Mouse (Mus musculus) stomach, postnatal 0 days (tissue): ENCODE data around the gene Nop58. TPM values are rescaled to one million over a fixed set of nuclear protein-coding genes. Genes with fewer than 3 reads are reported as not detected.
A peak's percentile ranks its signal among the peaks of the same experiment; 100 is the strongest.

Experiments used
- ATAC-seq: fragments of 200-750 bp; cut with Nextera tagmentation; 2 replicates; pipeline ENCODE4 v1.8.0; 2017; ENCODE audit not compliant: low FRiP score, low TSS enrichment
- DNase-seq: peaks from one replicate; pipeline ENCODE4 v3.0.0-alpha.2; 2016; ENCODE audit warnings: low spot score
- H3K27ac ChIP-seq: fragments of 300-500 bp; sonication (generic); replicated peaks from 2 replicates; pipeline ENCODE4 v1.5.1; 2014; ENCODE audit warnings: mild to moderate bottlenecking, control low read depth
- H3K27me3 ChIP-seq: fragments of 300-500 bp; sonication (generic); 2 replicates; pipeline ENCODE4 v1.6.1; 2014; ENCODE audit warnings: low read length; ENCODE audit not compliant: control insufficient read depth, insufficient read depth
- H3K36me3 ChIP-seq: fragments of 300-500 bp; sonication (generic); 2 replicates; pipeline ENCODE4 v1.6.1; 2014; ENCODE audit warnings: low read length, mixed read lengths; ENCODE audit not compliant: control insufficient read depth, insufficient read depth
- H3K4me1 ChIP-seq: fragments of 300-500 bp; sonication (generic); replicated peaks from 2 replicates; pipeline ENCODE4 v1.6.1; 2014; ENCODE audit warnings: antibody characterized with exemption; ENCODE audit not compliant: control insufficient read depth, insufficient read depth
- H3K4me2 ChIP-seq: fragments of 300-500 bp; sonication (generic); replicated peaks from 2 replicates; pipeline ENCODE4 v1.6.1; 2014; ENCODE audit warnings: low read depth, mild to moderate bottlenecking, control low read depth, moderate library complexity
- H3K4me3 ChIP-seq: fragments of 300-500 bp; sonication (generic); 2 replicates; pipeline ENCODE4 v1.5.1; 2014; ENCODE audit warnings: low read depth, low read length, control low read depth
- H3K9ac ChIP-seq: fragments of 300-500 bp; sonication (generic); 2 replicates; pipeline ENCODE4 v1.6.1; 2014; ENCODE audit warnings: mild to moderate bottlenecking, low read length, control low read depth, mixed read lengths
- H3K9me3 ChIP-seq: fragments of 300-500 bp; sonication (generic); 2 replicates; pipeline ENCODE4 v1.6.1; 2016; ENCODE audit warnings: low read length; ENCODE audit not compliant: control insufficient read depth
- CTCF ChIP-seq: IDR thresholded peaks from 2 replicates; pipeline ENCODE4 v1.5.1; 2016; ENCODE audit warnings: antibody characterized with exemption, low read depth, mild to moderate bottlenecking, moderate library complexity
- EP300 ChIP-seq: optimal IDR thresholded peaks from 2 replicates; pipeline ENCODE3; 2016; ENCODE audit warnings: antibody characterized with exemption
- WGBS: fragments of 180-500 bp; shearing (Covaris S2); extraction: QIAGEN DNeasy Blood & Tissue Kit; methylation state at CpG from one replicate; pipeline ENCODE4 v1.1.7; 2014; 5-methylcytosine and 5-hydroxymethylcytosine counted together
- polyA plus RNA-seq: library from polyadenylated mRNA; unstranded; fragments of >200 nt; fragmentation: Nextera tagmentation; extraction: Ambion mirVana; gene quantifications from 2 replicates; pipeline ENCODE4 v1.2.1, GENCODE M21; 2015

The Nop58 gene
- polyA plus RNA-seq, 1 experiment from 2014 or later = 116 TPM

DNA sequence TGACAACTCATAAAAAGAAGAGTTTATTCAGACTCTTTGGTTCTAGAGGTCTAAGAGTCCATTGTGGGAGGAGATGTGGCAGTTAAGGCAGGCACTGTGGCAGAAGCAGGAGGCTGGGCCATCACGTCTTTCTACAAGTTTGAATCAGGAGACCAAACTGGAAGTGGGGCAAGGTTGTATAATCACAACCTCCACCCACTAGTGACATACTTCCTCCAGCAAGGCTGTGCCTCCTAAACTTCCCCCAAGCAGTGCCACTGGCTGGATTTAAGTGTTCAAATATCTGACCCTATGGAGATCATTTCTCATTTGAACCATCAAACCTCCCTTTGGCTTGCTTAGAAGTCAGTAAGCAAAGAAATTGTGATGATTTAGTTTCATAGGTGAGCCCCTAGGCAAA is 70.5 kb downstream of the Nop58 start:
- H3K27ac ChIP-seq = no peak overlapping the region
- 68% methylated on average over 1 of the region's 1 CpGs for WGBS
- TF ChIP-seq CTCF (no peak), EP300 (no peak)

DNA sequence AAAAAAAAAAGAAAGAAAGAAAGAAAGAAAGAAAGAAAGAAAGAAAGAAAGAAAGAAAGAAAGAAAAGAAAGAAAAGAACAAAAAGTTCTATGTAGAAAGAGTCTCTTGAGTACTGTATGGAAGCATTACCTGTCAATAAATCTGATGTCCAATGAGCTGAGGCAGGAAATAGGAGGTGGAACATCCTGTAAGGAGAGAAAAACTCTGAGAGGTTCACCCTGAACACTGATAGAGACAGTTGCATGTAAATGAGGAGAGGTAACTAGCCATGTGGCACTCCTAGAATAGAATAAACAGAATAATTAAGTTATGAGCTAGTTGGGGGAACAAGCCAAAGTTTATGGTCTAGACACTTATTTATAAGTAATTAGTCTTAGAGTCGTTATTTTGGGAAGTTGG is 73.6 kb downstream of the Nop58 start:
- Histone ChIP-seq H3K9me3 (no peaks in the 10 kb centered on the region), H3K4me2 (no peak overlapping the region), H3K27ac (no peak overlapping the region), H3K36me3 (no peaks in the 10 kb centered on the region), H3K27me3 (no peaks in the 10 kb centered on the region), H3K4me3 (no peak overlapping the region), H3K9ac (no peak overlapping the region), H3K4me1 (no peaks in the 10 kb centered on the region)
- ATAC-seq (no peak), DNase-seq (no peak)
- WGBS = 76% methylated on average over 1 of the region's 1 CpGs
- TF ChIP-seq CTCF (no peak), EP300 (no peak)

More for the DNA sequence above, 70.5 kb downstream of the Nop58 start:
- no peaks in the 10 kb centered on the region for H3K27me3 ChIP-seq
- DNase-seq (no peak), ATAC-seq (no peak)
- no peak overlapping the region for H3K9ac ChIP-seq
- no peak overlapping the region for H3K4me3 ChIP-seq
- no peaks in the 10 kb centered on the region for H3K36me3 ChIP-seq
- H3K9me3 ChIP-seq = no peaks in the 10 kb centered on the region
- H3K4me1 ChIP-seq = no peaks in the 10 kb centered on the region
- no peak overlapping the region for H3K4me2 ChIP-seq

DNA sequence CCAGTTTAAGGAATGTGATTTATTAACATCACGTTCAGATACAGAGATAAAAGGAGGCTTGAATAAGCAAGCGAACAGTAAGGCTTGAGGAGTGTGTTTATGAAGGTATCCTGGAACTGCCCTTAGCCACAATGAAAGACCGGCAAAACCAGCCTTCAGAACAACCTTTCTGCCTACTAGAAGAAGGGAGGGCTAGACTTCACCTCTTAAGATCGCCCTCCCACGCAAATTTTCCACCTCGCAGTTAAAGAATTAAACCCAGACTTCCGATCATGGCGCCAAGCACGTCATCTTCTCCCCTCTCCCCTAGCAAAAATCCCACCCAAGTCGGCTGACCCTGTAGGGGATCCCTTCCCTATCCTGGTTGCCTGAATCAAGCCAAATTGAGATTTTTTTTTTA is 77.4 kb downstream of the Nop58 start:
- Histone ChIP-seq H3K9ac (peak overlapping the region; percentile 94), H3K9me3 (no peaks in the 10 kb centered on the region), H3K27ac (peak overlapping the region; percentile 99), H3K4me2 (peak overlapping the region; percentile 86), H3K4me3 (peak overlapping the region; percentile 91), H3K36me3 (no peaks in the 10 kb centered on the region), H3K4me1 (no peaks in the 10 kb centered on the region), H3K27me3 (no peaks in the 10 kb centered on the region)
- ATAC-seq (no peak), DNase-seq (peak; percentile 37)
- WGBS = 2% methylated on average over 10 of the region's 10 CpGs
- TF ChIP-seq EP300 (no peak), CTCF (no peak)

DNA sequence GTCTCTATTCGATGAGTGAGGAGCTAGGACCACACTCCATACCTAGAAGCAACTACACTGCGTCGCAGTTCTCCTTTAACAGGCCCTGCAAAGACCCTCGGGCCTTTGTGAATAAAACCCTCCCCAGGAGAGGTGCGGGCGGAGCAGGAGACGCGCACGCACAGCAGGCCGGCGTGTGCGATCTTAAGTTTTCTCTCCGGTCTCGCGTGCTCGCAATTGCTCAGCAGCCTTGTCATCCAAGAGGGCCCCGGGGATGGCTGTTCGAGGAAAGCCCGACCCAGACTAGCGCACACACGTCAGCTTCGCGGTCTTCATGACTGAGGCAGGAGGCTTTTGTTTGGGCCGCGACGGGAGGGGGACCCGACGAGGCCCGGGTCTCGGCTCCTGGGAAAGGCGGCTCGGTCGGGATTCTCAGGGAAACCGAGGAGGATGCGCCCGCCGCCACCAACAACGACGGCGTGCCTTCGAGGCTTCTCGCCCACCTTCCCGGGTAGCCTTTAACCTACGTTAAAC is 77.9 kb downstream of the Nop58 start:
- Histone ChIP-seq H3K36me3 (no peaks in the 10 kb centered on the region), H3K9me3 (no peaks in the 10 kb centered on the region), H3K4me1 (no peaks in the 10 kb centered on the region), H3K27ac (peak overlapping the region; percentile 99), H3K27me3 (no peaks in the 10 kb centered on the region), H3K4me2 (peak overlapping the region; percentile 86), H3K4me3 (peak overlapping the region; percentile 91), H3K9ac (peak overlapping the region; percentile 94)
- WGBS = under 1% methylated on average over 44 of the region's 44 CpGs
- DNase-seq (peak; percentile 58), ATAC-seq (peak; percentile 48)
- TF ChIP-seq EP300 (peak; percentile 20), CTCF (no peak)

DNA sequence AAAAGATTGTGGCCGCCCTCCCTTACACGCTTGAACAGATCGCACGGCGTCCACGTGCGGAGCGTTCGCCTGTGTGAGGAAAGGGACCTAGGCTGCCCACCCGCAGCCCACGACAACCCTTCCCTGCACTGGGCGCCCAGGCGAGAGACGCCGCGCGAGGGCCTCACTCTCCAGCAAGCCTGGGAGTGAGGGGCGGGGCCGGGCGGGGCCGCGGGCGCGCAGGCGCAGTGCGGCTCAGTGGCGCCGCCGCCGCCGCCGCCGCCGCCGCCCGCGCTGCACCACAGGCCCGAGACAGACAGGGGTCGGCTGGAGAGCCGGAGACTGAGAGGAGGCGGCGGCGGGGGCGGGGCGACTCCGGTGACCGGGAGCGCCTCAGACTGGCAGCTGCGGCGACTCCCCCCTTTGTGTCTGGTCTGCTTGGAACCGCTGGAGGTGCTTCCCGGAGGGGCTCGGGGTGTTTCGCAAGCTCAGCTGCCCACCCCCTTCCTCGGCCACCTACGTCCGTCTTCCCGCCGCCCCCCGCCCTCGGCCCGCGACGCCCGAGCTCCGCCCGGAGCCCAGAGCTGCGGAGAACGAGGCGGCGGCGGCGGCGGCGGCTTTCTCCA is 78.5 kb downstream of the Nop58 start, which contains the start of gene Bmpr2:
Gene Bmpr2 (plus strand): TSS at position 237 of the 605 bp plus-strand sequence.
- Histone ChIP-seq H3K4me3 (peak within 1 kb of the TSS; percentile 91), H3K9ac (peak within 1 kb of the TSS; percentile 94), H3K27me3 (no peaks in the 10 kb centered on the region), H3K36me3 (no peaks in the 10 kb centered on the region), H3K4me2 (peak within 1 kb of the TSS; percentile 86), H3K4me1 (no peaks in the 10 kb centered on the region), H3K27ac (peak within 1 kb of the TSS; percentile 99), H3K9me3 (no peaks in the 10 kb centered on the region)
- ATAC-seq = peak; percentile 94
- TF ChIP-seq EP300 (no peak), CTCF (peak; percentile 50)
- under 1% methylated on average over 35 of the region's 75 CpGs for WGBS
- peak; percentile 93 for DNase-seq

DNA sequence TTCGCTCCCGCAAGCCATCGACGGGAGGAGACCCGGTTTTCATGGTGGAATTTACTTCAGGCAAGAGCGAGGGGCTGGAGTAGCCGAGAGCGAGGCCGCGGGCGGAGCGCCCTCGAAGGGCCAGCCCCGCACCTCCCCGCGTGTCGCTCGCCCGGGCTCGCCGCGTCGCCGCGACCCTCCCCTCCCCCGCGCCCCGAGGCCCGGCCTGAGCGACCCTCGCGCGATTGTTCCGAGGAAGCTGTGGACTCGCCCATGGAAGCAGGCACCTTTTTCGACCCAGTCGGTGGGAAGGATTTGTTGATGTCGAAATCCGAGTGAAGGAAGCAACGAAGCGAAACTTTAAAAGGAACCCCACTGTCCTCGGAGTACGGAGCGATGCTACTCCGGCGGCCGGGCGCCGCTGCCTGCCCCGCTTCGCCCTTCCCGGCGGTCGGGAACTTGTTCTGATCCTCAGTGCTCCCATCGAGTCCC is 79.0 kb downstream of the Nop58 start:
- no peak for TF ChIP-seq CTCF
- no peak for TF ChIP-seq EP300
- Histone ChIP-seq H3K9ac (peak overlapping the region; percentile 94), H3K4me3 (peak overlapping the region; percentile 91), H3K27me3 (no peaks in the 10 kb centered on the region), H3K4me2 (peak overlapping the region; percentile 79), H3K27ac (peak overlapping the region; percentile 99), H3K9me3 (no peaks in the 10 kb centered on the region), H3K4me1 (no peaks in the 10 kb centered on the region), H3K36me3 (no peaks in the 10 kb centered on the region)
- peak; percentile 64 for DNase-seq
- WGBS = under 1% methylated on average over 51 of the region's 55 CpGs
- ATAC-seq = peak; percentile 62
